Mouse (Mus musculus) ovary, adult 10 weeks (tissue): Measurements from ENCODE around the gene Prg3. TPM values are rescaled to one million over a fixed set of nuclear protein-coding genes. Genes with fewer than 3 reads are reported as not detected.

Experiments
- polyA plus RNA-seq: library from polyadenylated mRNA; stranded (reverse); fragments of 350-450 nt; fragmentation: Illumina TruSeq; extraction: RNeasy Lipid Tissue Mini Kit (QIAGEN cat#74804); gene quantifications from one replicate; pipeline ENCODE4 v1.2.3, GENCODE M21; 2014

Prg3 gene
- not detected for polyA plus RNA-seq

DNA sequence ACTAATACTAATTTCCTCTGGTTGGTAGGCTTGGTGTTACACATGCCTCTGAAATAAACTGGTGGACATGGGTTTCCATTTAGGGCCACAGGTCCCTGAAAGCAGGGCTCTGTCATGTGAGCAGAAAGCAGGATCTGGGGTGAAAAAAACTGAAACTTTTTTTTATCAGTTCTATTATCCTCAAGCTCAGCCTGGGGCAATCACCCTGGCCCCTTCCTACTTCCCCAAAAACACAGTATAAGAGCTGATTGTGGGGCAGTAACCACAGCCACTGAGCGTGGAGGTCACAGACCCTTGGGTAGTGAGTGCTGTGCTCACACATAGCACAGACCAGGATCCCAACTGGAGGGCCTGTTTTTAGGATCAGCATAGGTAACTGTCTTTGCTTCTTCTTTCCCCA, at the start of gene Prg3:
Gene Prg3, plus strand, starts transcription at position 286 of the 400 bp plus-strand sequence.

DNA sequence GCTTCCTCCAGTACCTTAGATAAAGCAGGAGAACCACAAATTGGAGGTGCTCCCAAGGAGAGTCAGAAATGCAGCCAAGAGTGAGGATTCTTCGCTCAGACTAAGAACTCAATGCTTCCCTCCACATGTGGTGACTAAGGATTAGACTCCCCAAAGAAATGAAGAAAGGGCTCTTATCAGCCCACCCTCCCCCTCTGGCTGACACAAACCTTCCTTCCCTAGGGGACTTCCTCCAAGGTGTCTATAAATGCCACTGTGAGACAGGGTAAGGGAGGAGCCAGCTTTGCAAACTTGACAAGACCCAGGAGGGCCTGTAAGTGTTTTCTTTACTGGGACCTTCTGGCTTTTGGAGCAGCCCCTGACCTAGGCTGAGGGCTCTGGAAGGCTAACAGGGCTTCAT, 7.8 kb upstream of the Prg3 start, which contains the start of gene Prg2:
Gene Prg2, plus strand, starts transcription at position 274 of the 400 bp plus-strand sequence.

DNA sequence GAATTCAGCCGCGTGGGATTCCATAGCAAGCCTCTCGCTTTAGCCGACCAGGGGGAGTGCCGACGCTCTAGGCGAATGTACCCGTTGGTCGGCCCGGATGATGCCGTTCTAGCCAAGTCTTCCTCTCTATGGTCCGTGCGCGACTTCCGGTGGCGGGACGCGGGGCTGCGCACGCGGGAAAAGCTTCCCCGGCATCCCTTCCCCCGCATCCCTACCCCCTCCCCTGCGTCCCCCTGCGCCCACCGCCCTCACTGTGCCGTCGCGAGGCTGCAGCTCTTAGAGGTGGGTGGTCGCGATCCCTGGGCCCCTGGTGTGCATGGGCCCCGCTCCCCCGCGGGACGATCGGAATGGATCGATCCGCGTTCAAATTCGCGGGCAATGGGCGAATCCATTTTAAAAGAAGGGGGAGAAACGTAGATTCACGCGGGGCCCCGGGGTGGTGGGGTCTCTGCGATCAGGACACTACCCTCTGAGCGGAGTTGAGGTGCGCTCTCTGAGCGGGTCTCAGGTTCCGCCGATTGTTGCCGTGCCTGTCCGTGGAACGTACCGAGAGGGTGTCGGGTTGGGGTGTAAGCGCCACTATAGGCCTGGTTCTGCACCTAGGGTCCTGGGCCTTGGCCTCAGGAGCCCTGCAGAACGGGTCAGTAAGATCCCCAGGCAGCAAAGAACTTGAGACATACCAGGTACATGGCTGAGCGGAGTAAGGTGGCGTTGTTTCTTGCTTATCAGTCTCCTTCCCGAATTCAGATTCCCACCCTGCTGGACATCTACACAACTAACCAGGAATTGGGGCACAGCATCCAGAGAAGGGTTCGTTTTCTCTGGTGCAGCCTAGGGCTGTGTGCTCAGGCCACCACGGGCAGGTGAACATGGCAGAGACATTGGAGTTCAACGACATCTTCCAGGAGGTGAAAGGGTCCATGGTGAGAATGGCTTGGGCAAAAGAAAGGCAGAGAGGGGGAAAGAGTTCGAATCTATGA, 49.3 kb downstream of the Prg3 start, which contains the start of the genes Ssrp1 and P2rx3:
Gene Ssrp1, plus strand, starts transcription at position 188 of the 980 bp plus-strand sequence.
Gene P2rx3, minus strand, starts transcription at position 416 of the 980 bp plus-strand sequence.

Other genes starting within 250 kb of the Prg3 start
- not detected for gene Gm19426, start 244.6 kb upstream of the Prg3 start, polyA plus RNA-seq
- gene Serping1, start 212.8 kb upstream of the Prg3 start, polyA plus RNA-seq: 45.8 TPM
- 25.2 TPM for gene Ube2l6, start 189.4 kb upstream of the Prg3 start, polyA plus RNA-seq
- gene Smtnl1, start 165.6 kb upstream of the Prg3 start, polyA plus RNA-seq: not detected
- 2.7 TPM for gene Timm10, start 161.2 kb upstream of the Prg3 start, polyA plus RNA-seq
- 2.0 TPM for gene Slc43a1, start 149.4 kb upstream of the Prg3 start, polyA plus RNA-seq
- gene Rtn4rl2, start 101.5 kb upstream of the Prg3 start, polyA plus RNA-seq: not detected
- gene Slc43a3, start 51.6 kb upstream of the Prg3 start, polyA plus RNA-seq: 39.9 TPM
- gene Prg2, start 7.8 kb upstream of the Prg3 start, polyA plus RNA-seq: not detected
- gene Ssrp1, start 49.0 kb downstream of the Prg3 start, polyA plus RNA-seq: 178 TPM
- not detected for gene P2rx3, start 49.2 kb downstream of the Prg3 start, polyA plus RNA-seq
- 0.43 TPM for gene Tnks1bp1, start 59.8 kb downstream of the Prg3 start, polyA plus RNA-seq
- gene Aplnr, start 148.0 kb downstream of the Prg3 start, polyA plus RNA-seq: 28.1 TPM
- 11.3 TPM for gene Lrrc55, start 209.0 kb downstream of the Prg3 start, polyA plus RNA-seq